Mouse (Mus musculus): ENCODE data around the gene Pgam2.
A peak's percentile ranks its signal among the peaks of the same experiment; 100 is the strongest.
"Not testable (repeated sequence)": the region's sequence is repeated elsewhere in the genome, so short reads cannot be mapped to it uniquely, and the experiment has no call there.

Pgam2 gene

GRCm38 (mm10) chr11:5803551-5803981 is at the start of gene Pgam2:
TSS of gene Pgam2 (minus strand) at chr11:5803733.
- DNase-seq: peak; percentile 40

GRCm38 (mm10) chr11:5852314-5852713 is 48.8 kb upstream of the Pgam2 start:
- no peak for DNase-seq

- DNase-seq: no peak
These were observed 47.6 kb upstream of the Pgam2 start for GRCm38 (mm10) chr11:5851021-5851736.

- DNase-seq: no peak
These were observed 46.9 kb upstream of the Pgam2 start for GRCm38 (mm10) chr11:5850452-5850851.

GRCm38 (mm10) chr11:5849316-5849715 is 45.8 kb upstream of the Pgam2 start:
- no peak for DNase-seq

- no peak for DNase-seq
These were observed 45.2 kb upstream of the Pgam2 start for GRCm38 (mm10) chr11:5848741-5849140.

- DNase-seq: no peak
These were observed 43.3 kb upstream of the Pgam2 start for GRCm38 (mm10) chr11:5846639-5847345.

GRCm38 (mm10) chr11:5843131-5843530 is 39.6 kb upstream of the Pgam2 start:
- no peak for DNase-seq

GRCm38 (mm10) chr11:5841751-5842150 is 38.2 kb upstream of the Pgam2 start:
- DNase-seq: no peak

GRCm38 (mm10) chr11:5840346-5840745 is 36.8 kb upstream of the Pgam2 start:
- DNase-seq: no peak

GRCm38 (mm10) chr11:5837251-5838246 is 34.0 kb upstream of the Pgam2 start, which contains the start of gene Polm:
TSS of gene Polm (minus strand) at chr11:5838016.
- peak; percentile 99 for DNase-seq

- DNase-seq: peak; percentile 13
These were observed 32.6 kb upstream of the Pgam2 start for GRCm38 (mm10) chr11:5836126-5836525.

- no peak for DNase-seq
These were observed 31.5 kb upstream of the Pgam2 start for GRCm38 (mm10) chr11:5835057-5835456.

- no peak for DNase-seq
These were observed 31.0 kb upstream of the Pgam2 start for GRCm38 (mm10) chr11:5834506-5834905.

GRCm38 (mm10) chr11:5829327-5829726 is 25.8 kb upstream of the Pgam2 start:
- no peak for DNase-seq

- DNase-seq: no peak
These were observed 25.1 kb upstream of the Pgam2 start for GRCm38 (mm10) chr11:5828509-5829191.

GRCm38 (mm10) chr11:5827931-5828330 is 24.4 kb upstream of the Pgam2 start:
- no peak for DNase-seq

GRCm38 (mm10) chr11:5825432-5825831 is 21.9 kb upstream of the Pgam2 start:
- DNase-seq: no peak

- DNase-seq: no peak
These were observed 15.7 kb upstream of the Pgam2 start for GRCm38 (mm10) chr11:5819223-5819622.

GRCm38 (mm10) chr11:5813381-5813780 is 9.8 kb upstream of the Pgam2 start:
- DNase-seq: no peak

- not testable (repeated sequence) for DNase-seq
These were observed 6.0 kb upstream of the Pgam2 start for GRCm38 (mm10) chr11:5809487-5809886.

GRCm38 (mm10) chr11:5807956-5808355 is 4.4 kb upstream of the Pgam2 start:
- DNase-seq: no peak

Measured in embryo, embryonic 11 days (tissue).